Mouse (Mus musculus) cortical plate, adult 2 months (tissue): ENCODE results near the gene Amh. TPM values are rescaled to one million over a fixed set of nuclear protein-coding genes. Genes with fewer than 3 reads are reported as not detected.

Source experiments
- H3K27ac ChIP-seq: fragments of 200-500 bp; 2 replicates; pipeline ENCODE4 v1.5.1; 2012; ENCODE audit warnings: low read length, control low read depth, inconsistent platforms; ENCODE audit not compliant: insufficient read depth
- H3K4me1 ChIP-seq: fragments of 200-500 bp; 2 replicates; pipeline ENCODE4 v1.6.1; 2011; ENCODE audit warnings: low read length; ENCODE audit not compliant: control insufficient read depth, insufficient read depth
- H3K4me3 ChIP-seq: fragments of 200-500 bp; 2 replicates; pipeline ENCODE4 v1.5.1; 2011; ENCODE audit warnings: mild to moderate bottlenecking, low read length, control low read depth; ENCODE audit not compliant: insufficient read depth
- CTCF ChIP-seq: fragments of 200-500 bp; IDR thresholded peaks from 2 replicates; pipeline ENCODE4 v1.5.1; 2011; ENCODE audit warnings: mild to moderate bottlenecking, control low read depth, low read length; ENCODE audit not compliant: insufficient read depth; ENCODE audit errors: extremely low read depth
- POLR2A ChIP-seq: fragments of 200-500 bp; IDR thresholded peaks from 2 replicates; pipeline ENCODE4 v1.6.1; 2011; ENCODE audit warnings: mild to moderate bottlenecking, low read length, control low read depth; ENCODE audit not compliant: insufficient read depth; ENCODE audit errors: extremely low read depth
- polyA plus RNA-seq: library from polyadenylated mRNA; depleted of rRNA; stranded (reverse); fragments of >200 nt; gene quantifications from 2 replicates; pipeline ENCODE4 v1.2.3, GENCODE M21; 2012

The Amh gene
- polyA plus RNA-seq, 1 experiment = 2.3 TPM

DNA sequence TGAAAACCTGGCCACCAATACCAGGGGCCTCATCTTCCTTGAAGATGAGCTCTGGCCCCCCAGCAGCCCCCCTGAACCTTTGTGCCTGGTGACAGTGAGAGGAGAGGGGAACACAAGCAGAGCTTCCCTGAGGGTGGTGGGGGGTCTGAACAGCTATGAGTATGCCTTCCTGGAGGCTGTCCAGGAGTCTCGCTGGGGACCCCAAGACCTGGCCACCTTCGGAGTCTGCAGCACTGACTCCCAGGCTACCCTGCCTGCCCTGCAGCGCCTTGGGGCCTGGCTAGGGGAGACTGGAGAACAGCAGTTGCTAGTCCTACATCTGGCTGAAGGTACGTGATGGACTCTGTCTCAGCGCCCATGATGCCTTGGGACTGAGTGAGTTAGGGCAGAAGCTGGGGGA, 279 bp downstream of the Amh start:
- Histone ChIP-seq H3K4me3 (no peak overlapping the region), H3K27ac (no peak overlapping the region), H3K4me1 (0 out of 2 replicates have a peak, but pooled peaks cover 2% of the 10 kb centered on the region)
- TF ChIP-seq POLR2A (no peak), CTCF (no peak)

DNA sequence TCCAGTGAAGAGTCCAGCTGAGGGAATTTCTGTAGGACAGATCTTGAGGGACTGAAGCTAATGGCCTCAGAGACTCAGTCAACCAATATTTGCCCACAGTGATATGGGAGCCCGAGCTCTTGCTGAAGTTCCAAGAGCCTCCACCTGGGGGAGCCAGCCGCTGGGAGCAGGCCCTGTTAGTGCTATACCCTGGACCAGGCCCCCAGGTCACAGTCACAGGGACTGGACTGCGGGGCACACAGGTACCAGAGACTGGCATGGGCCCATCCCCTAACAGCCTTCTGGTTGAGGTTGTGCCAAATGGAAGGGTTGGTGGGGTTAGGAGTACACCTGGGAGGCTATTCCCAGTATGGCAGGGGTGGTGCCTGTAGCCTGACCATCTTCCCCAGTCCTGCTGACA, 882 bp downstream of the Amh start:
- H3K27ac ChIP-seq = no peak overlapping the region
- H3K4me3 ChIP-seq = no peak overlapping the region
- TF ChIP-seq POLR2A = no peak
- TF ChIP-seq CTCF = peak; percentile 58
- H3K4me1 ChIP-seq = 0 out of 2 replicates have a peak, but pooled peaks cover 2% of the 10 kb centered on the region

DNA sequence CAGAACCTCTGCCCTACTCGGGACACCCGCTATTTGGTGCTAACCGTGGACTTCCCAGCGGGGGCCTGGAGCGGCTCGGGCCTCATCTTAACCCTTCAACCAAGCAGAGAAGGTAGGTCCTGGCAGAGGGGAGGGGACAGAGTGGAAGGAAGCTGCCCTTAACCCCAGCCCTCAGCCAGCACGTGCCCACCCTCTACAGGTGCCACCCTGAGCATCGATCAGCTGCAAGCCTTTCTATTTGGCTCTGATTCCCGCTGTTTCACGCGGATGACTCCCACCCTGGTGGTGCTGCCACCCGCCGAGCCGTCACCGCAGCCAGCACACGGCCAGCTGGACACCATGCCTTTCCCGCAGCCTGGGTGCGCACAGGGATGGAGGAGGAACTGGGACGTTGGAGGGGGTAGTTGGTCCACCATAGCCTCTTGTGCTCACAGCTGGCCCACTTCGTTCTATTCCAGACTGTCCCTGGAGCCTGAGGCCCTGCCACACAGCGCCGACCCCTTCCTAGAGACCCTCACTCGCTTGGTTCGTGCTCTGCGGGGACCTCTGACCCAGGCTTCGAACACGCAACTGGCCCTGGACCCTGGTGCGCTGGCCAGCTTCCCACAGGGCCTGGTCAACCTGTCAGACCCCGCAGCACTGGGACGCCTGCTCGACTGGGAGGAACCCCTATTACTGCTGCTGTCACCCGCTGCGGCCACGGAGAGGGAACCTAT, 1.5 kb downstream of the Amh start:
- TF ChIP-seq POLR2A = no peak
- TF ChIP-seq CTCF = no peak
- peak overlapping the region; percentile 91 for H3K27ac ChIP-seq
- peak overlapping the region; percentile 3 for H3K4me3 ChIP-seq
- 0 out of 2 replicates have a peak, but pooled peaks cover 2% of the 10 kb centered on the region for H3K4me1 ChIP-seq

DNA sequence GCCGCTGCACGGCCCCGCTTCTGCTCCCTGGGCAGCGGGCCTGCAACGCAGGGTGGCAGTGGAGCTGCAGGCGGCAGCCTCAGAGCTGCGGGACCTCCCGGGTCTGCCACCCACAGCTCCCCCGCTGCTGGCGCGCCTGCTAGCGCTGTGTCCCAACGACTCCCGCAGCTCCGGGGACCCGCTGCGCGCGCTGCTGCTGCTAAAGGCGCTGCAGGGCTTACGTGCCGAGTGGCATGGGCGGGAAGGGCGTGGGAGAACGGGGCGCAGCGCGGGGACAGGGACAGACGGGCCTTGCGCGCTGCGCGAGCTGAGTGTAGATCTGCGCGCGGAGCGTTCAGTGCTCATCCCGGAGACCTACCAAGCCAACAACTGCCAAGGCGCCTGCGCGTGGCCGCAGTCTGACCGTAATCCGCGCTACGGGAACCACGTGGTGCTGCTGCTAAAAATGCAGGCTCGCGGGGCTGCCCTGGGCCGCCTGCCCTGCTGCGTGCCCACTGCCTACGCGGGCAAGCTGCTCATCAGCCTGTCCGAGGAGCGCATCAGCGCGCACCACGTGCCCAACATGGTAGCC, 2.1 kb downstream of the Amh start:
- TF ChIP-seq POLR2A (peak; percentile 78; the same call in 1 of the 2 replicates), CTCF (no peak)
- Histone ChIP-seq H3K4me1 (0 out of 2 replicates have a peak, but pooled peaks cover 2% of the 10 kb centered on the region), H3K27ac (peak overlapping the region; percentile 91), H3K4me3 (peak overlapping the region; percentile 3)

DNA sequence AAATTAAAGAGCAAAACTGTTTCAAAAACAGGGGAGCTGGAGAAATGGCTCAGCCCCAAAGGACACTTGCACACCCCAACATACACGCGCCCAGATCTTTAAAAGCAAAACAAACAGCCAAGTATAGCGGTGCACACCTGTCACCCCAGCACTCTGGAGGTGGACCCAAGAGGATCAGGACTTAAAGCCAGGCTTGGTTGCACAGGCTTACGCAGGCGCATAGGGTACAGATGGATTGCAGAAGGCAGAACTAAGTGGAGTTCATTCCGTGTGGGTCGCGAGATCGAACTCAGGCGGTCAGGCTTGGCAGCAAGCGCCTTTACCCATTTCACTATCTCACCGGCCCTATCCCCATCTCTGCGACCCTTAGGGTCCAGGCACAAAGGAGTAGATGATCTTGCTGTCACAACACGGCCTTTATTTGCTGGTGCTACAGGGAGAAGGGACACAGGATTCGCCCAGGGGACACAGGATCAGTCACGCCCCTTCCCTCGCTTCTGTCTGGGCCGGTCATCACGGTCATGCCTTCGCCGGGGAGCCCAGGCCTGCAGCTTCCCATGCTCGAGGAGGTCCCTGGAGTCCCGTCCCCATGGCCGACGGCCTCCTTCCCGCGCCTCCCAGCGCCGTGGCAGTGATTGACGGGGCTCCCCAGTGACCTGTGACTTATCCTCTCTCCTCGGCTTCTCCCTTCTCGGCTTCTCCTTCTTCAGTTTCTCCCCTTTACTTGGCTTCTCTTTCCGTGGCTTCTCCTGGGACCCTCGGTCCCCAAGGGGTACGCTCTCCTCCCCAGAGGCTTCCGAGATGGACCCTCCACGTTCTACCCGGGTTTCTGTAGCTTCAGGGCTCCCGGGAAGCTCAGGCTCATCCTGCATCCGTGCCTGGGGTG, 3.3 kb downstream of the Amh start:
- TF ChIP-seq CTCF (no peak), POLR2A (0 out of 2 replicates have a peak, but pooled peaks have one; percentile 31)
- 0 out of 2 replicates have a peak, but pooled peaks cover 2% of the 10 kb centered on the region for H3K4me1 ChIP-seq
- H3K27ac ChIP-seq = 0 out of 2 replicates have a peak overlapping the region, but pooled peaks have one; percentile 8
- peak overlapping the region; percentile 0 for H3K4me3 ChIP-seq

DNA sequence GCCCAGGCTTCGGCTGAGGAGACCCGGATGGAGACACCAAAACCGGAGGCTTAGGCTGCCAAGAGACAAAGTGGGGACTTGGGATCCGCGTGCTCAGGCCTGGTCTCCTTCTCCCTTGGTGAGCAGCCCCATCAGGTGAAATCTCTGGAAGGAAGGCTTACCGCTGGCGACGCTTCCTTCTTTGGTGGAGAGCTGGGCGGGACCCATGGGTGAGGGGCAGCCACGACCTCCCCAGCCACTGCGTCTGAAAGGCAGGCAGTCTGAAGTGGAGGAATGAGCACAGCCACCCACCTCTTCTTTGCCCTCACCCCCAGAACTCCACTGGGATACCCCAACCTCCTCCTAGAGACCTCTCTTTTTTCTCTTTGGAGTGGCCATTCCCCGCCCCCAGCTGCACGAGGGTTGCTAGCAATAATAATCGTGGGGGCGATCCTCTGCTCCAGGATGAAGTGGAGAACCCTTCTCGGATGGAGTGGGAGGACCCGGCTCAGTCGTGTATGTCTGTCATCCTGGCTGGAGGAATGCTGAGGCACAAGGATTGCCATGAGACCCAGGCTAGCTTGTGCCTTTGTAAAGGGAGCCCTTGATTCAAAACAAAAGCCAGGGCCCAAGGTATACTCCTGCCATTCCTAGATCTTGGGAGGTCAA, 4.1 kb downstream of the Amh start:
- H3K4me3 ChIP-seq = peak overlapping the region; percentile 0; the same call in 1 of the 2 replicates
- TF ChIP-seq CTCF = no peak
- TF ChIP-seq POLR2A = no peak
- H3K27ac ChIP-seq = no peak overlapping the region; the same call in 1 of the 2 replicates
- 0 out of 2 replicates have a peak, but pooled peaks cover 2% of the 10 kb centered on the region for H3K4me1 ChIP-seq

DNA sequence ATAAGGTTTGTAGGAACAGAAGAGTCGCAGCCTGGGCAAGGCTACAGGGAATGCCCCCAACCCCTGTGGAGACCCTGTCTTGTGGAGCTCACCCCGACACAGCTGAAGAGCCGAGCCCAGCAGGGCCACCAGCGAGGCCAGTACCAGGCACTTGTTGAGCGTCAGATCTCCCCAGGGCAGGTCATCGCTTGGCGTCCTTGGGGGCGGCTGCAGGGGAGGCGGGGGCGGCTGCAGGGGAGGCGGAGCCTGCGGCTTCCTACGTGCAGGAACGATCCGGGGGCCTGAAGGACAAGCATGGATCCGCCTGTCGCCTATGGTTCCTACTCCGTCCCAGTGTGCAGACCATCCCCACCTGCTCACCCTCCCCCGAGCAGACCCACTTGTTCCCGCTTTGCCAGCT, 5.0 kb downstream of the Amh start:
- H3K27ac ChIP-seq = no peak overlapping the region
- 0 out of 2 replicates have a peak, but pooled peaks cover 2% of the 10 kb centered on the region for H3K4me1 ChIP-seq
- no peak for TF ChIP-seq POLR2A
- no peak for TF ChIP-seq CTCF
- no peak overlapping the region for H3K4me3 ChIP-seq

DNA sequence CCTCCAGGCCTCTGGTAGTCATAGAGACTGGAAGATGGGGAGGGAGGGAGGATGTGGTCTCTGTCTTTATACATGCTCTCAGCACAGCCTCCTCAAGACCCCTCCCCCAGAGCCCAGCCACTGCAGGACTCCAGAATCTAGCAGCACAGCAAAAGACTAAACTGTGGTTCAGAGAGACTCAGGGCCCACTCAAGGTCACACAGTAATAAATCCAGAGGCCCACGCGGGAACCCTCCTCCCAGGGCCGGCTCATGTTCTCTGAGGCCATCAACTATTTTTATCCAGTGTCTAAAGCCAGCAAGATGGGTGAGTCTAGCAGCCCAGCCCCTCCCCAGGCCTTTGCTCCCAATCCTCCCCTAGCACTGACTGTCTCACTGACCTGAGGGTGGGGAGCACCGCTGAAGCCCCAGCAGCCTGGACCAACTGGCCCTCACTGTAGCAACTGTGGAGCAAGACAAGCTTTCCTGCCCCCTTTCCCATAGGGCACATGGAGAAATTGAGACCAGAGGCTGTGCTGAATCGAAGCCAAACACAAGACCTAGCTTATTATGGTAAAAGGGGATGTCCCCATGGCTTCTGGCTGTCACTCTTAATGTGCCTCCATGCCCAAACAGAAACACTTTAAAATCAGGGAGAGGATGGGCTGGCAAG, 7.5 kb downstream of the Amh start:
- Histone ChIP-seq H3K4me1 (no peaks in the 10 kb centered on the region), H3K27ac (no peak overlapping the region), H3K4me3 (no peak overlapping the region)
- TF ChIP-seq POLR2A (no peak), CTCF (no peak)

DNA sequence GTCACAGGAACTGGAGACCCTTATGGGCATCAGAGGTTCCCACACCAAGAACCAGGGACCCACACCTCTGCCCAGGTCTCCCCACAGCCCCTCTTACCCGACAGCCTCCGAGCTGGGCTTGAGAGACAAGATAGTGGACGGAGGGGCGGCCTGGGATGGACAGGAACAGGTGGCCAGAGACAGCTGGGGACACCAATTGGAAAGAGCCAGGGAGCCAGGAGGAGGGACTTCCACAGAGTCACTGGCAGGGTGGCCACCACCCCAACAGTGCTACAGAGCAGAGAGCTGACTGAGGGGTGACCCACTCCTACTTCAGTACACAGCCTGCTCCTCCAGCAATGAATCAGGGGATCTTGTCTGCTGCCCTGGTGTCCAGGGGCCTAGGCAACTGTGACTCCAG, 8.3 kb downstream of the Amh start, which contains the start of gene Jsrp1:
Jsrp1 (minus strand) TSS at position 133 of the 400 bp plus-strand sequence.
- TF ChIP-seq CTCF (no peak), POLR2A (no peak)
- no peak within 1 kb of the TSS for H3K27ac ChIP-seq

More for the DNA sequence above, 8.3 kb downstream of the Amh start, which contains the start of gene Jsrp1:
- Histone ChIP-seq H3K4me3 (no peak within 1 kb of the TSS), H3K4me1 (no peaks in the 10 kb centered on the region)
